Mouse (Mus musculus): Measurements from ENCODE around the gene Ifnb1.

The Ifnb1 gene

DNA sequence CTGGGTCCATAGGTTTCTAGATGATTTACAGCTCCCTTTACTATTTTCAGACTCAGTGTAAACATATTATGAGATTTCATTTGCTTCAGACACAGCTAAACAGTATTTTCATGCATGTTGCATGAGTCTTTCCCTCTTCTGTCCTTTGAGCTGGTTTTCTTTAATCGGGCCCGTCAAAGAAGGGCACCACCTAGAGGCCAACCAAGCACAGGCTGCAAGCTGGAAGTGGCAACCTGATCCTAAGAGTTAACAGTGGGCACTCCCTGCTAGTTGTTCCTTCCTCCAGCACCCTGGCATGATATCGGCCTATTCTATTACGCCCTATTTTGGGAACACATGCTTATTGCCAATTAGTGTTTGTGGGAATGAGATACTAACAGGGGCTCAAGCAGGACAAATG, 8.2 kb downstream of the Ifnb1 start:
- in situ Hi-C loops (cut with MboI; ENCODE audit: unreplicated experiment in 2 of 2) = no loop called here

DNA sequence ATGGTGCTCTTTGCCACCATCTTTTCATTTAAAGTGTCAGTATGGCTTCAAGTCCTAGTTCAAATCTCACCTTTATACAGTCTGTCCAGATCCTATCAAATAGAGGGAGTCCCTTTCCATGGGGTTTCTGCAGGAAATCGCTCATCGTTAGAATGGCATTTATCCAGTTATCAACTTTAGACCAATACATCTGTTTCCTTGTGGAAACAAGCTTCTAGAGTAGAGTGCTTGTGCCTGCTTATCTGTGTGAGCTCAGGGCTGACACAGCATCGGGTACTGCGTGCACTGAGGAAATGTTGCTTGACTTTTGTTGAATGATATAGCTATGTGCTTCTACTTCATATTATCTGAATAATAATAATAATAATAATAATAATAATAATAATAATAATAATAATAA, 8.8 kb downstream of the Ifnb1 start:
- in situ Hi-C loops (cut with MboI; ENCODE audit: unreplicated experiment in 2 of 2) = no loop called here

DNA sequence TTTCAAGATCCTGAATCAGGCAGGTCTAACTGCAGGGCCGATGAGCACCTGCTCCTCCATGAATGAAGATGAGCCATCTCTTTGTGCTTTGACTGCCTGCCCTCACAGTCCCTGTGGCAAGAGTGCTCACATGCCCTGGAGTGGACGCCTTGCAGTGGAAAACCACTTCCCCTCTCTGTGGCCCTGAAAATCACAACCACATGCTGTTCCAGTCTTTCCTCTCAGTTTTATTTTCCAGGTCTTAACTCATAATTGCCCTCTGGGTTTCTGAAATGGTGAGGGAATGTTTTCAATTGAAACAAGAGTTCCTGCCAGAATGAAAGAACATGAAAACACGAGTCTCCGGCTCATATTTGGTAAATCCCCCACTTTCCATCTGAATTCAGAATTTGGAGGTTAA, 18.8 kb downstream of the Ifnb1 start:
- in situ Hi-C loops (cut with MboI; ENCODE audit: unreplicated experiment in 2 of 2) = no loop called here

DNA sequence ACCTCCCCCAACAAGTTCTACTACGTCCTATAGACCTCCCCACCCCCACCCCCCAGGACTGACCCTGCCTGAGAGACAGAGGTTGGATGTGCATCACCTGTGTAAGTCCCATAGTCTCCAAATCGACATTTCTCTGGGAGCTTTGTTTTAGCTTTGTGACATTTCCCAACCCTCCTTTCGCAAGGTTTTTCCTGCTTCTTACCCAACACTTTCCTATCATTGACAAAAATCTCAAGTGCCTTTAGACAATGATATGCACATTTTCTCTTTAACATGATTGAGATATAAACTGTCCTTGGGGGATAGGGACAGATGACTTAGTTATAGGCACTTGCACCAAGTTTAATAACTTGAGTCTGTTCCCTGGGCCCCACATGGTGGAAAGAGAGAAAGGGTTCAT, 21.3 kb downstream of the Ifnb1 start:
- in situ Hi-C loops (cut with MboI; ENCODE audit: unreplicated experiment in 2 of 2) = no loop called here

DNA sequence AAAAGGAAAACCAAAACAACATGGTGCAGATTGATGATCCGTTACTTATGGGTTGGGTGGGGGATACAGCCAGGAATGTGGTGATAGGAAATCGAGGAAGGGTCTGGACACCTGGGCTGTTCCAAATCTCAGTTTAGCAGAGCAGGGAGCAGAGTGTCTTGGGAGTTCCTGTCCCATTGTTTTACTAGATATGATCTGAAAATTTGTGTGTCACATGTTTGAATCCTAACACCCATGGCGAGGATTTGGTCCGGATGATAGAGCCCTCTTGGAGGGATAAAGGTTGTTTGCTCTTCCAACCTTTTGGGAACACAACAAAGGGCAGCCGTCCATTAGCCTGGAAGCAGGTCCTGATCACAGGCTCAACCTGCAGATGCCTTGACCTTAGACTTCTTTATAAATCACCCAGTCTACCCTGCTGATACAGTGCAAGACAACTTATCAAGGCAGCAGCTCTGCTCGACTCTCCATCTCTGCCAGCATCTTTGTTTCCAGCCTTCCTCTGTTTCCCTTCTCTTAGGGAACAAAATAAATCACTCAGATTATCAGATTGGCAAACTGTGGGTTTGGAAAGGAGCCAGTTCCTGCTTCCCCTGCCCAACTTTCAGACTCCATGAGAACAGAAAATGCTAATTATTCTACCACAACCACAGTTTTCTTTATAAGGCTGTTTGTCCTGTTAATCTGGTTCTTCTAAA, 26.1 kb downstream of the Ifnb1 start:
- in situ Hi-C loops (cut with MboI; ENCODE audit: unreplicated experiment in 2 of 2) = no loop called here

DNA sequence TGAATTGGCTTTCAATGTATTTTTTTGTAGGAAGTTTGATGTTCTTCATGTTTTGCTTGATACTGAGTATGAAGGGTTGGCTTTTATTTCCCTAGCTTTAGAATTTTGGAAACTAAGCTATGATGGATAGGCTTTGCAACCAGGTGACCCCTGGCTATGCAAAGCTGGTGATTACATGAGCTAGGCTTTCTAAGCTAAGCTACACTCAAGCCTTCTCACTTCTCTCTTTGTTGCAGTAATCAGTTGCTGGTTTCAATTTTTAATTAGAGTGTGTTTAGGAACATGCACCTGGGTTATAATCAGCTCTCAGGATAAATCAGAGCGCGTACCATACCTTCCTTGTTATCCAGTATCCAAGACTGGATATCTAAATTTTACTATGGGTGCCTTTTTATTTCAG, 33.0 kb downstream of the Ifnb1 start:
- in situ Hi-C loops (cut with MboI; ENCODE audit: unreplicated experiment in 2 of 2) = no loop called here

DNA sequence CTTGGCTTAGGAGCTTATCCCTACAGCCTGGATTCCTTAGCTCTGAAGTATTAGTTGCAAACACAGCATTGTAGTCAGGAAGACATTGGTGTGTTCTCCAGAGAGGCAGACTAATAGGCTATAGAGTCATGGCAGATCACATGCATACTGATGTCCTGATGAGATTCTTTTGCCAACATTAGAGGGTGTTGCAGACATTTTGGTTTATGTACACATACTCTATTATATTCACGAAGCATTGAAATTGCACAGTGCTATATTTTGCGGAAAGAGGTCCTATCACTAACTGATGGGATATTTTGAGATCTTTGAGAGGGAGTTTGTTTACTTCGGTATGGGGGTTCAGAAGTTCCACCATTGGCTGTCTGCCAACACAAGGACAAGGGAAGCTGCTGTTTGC, 34.5 kb downstream of the Ifnb1 start:
- in situ Hi-C loops (cut with MboI; ENCODE audit: unreplicated experiment in 2 of 2) = no loop called here

DNA sequence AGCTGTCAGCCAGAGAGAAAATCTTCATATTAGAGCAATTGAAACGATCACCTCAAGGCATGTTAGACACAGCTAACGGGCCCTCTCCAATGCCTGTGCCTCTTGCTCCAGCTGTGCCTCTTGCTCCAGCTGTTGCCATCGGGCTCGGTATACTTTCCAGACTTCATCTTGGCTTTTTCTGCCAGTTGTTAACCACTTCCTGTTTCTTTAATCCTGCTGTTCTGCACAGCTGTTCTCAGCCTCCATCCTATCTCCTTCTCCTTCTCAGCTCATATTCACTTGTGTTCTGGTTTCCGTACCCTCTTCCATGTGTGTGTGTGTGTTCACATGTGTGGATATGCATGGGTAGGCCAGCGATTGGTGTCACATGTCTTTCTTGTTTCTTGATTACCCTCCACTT, 42.4 kb downstream of the Ifnb1 start:
- in situ Hi-C loops (cut with MboI; ENCODE audit: unreplicated experiment in 2 of 2) = no loop called here

DNA sequence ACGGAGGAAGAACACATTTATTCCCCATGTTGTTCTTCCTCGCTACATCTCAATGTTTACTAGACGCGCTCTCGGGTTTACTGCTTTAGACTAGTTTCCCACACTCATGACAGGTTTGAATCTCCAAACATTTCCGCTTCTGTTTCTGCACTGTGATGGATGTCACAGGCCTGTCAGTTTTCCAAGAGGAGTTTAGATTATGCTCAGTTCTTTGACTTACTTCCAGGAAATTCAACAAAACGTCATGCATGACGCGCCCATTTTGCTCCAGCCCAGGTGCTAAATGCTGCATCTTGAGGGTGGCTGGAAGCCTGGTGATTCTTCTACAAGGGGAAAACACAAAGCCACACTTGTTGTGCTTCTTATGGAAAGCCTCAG, 43.8 kb downstream of the Ifnb1 start:
- in situ Hi-C loops (cut with MboI; ENCODE audit: unreplicated experiment in 2 of 2) = no loop called here

DNA sequence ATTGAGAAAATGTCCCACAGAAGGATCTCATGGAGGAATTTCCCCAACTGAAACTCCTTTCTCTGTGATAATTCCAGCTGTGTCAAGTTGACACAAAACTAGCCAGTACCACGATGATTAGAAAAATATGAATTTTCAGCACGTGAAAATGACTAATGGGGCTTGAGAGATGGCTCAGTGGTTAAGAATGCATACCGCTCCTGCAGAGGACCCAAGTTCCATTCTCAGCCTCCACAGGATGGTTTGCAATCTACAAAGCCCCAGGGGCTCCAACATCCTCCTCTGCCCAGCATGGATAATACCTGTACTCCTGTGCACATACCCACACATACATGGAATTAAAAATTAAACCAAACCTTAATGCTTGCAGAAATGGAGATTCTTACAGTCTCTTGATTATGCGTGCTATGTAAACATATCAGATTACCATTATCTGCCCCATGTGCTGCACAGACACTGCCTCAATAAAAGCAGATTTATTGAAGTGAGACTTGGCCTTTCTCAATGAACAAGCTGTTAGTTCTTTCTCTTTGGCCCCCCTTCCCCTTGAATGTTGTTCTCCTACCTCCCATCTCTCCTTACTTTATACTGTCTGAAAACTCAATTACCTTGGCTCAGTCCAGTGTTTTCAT, 44.3 kb downstream of the Ifnb1 start:
- in situ Hi-C loops (cut with MboI; ENCODE audit: unreplicated experiment in 2 of 2) = no loop called here

DNA sequence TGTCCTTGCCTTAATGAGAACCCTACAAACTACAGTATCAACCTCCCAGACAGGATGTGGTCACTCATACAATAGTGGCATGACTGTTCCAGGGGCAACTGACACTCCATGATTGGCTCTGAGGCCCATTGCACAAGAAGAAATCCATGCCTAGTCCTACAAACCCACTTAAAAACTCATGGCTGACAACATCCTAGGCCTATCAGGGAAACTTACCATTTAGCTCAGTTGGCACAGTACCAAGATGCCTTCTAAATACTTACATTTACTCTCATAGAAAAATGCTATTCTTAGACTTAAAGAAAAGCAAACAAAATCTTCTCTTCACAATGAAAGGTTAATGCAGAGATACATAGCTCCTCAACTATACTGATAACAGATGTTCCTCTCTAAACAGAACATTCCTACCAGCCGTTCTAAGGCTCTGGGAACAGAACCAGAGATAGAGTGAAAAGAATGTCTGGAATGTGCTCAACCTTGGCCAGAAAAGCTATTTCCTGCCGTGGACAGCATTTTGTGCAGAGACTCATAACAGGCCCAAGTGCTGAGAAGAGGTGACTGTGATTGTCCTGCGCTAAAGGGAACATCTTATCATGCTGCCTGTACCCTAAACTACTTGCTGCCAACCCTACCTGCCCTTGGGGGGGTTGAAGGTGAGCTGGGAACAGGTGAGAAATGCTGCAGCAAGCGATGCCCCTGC, 45.9 kb downstream of the Ifnb1 start:
- in situ Hi-C loops (cut with MboI; ENCODE audit: unreplicated experiment in 2 of 2) = no loop called here

DNA sequence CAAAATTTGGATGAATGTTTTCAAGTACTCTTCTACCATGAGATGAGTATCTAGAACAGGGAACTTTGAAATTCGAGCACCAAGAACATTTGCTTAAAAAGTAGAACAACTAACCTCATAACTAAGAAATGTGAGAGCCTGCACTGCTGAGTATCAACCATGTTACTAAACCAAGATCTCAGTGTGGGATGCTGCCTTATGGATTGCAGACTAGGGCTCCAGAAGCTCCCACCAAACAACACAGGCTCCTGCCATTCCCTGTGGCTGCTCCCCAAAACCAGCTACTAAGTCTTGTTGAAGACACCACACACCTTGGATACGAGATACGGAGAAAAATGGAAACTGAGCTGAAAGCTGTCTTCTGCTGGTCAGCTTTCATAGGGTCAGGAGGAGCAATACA, 46.5 kb downstream of the Ifnb1 start:
- in situ Hi-C loops (cut with MboI; ENCODE audit: unreplicated experiment in 2 of 2) = no loop called here
